Mouse (Mus musculus) leukemia stem cell, adult 10-12 weeks (primary cell): ENCODE data around the gene Gm5938. TPM values are rescaled to one million over a fixed set of nuclear protein-coding genes. Genes with fewer than 3 reads are reported as not detected.

Source experiments
- polyA plus RNA-seq: library from polyadenylated mRNA; stranded (reverse); fragments of >175 nt; gene quantifications from 2 replicates; pipeline ENCODE4 v1.2.3, GENCODE M21; 2012; ENCODE audit warnings: low replicate concordance

Gene Gm5938
- polyA plus RNA-seq, result not detected in 2 replicates

DNA sequence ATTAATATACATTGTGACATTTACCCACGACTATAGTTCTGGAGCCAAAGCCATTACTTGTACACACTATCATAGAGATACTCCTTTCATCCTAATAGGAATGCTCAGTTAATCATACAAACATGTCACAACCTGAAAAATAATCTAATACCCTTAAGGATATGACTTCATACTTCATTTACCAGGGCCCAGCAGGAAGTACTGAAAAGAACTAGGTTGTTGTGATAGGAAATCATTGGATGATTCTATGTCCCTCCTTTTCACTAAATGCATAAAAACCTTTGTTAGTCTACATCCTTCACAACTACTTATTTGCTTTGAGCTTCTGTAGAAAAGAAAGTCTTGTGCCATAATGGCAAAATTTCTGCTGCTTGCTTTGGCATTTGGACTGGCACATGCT is at the start of gene Gm5938:
Gm5938 (plus strand) TSS at position 301 of the 400 bp plus-strand sequence.

DNA sequence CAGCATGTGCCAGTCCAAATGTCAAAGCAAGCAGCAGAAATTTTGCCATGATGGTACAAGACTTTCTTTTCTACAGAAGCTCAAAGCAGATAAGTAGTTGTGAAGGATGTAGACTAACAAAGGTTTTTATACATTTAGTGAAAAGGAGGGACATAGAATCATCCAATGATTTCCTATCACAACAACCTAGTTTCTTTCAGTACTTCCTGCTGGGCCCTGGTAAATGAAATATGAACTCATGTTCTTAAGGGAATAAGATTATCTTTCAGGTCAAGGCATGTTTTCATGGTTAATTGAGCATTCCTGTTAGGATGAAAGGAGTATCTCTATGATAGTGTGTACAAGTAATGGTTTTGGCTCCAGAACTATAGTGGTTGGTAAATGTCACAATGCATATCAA is 34.0 kb upstream of the Gm5938 start, which contains the start of gene Obp1a:
Obp1a (minus strand) TSS at position 101 of the 400 bp plus-strand sequence.

Other genes starting within 250 kb of the Gm5938 start
- gene 5430402E10Rik, start 200.4 kb upstream of the Gm5938 start, polyA plus RNA-seq, result not detected in 2 replicates
- gene Obp1a, start 34.1 kb upstream of the Gm5938 start, polyA plus RNA-seq, result not detected in 2 replicates
- not detected in 2 replicates for gene Obp1b, start 61.3 kb downstream of the Gm5938 start, polyA plus RNA-seq
- gene Gm14743, start 120.5 kb downstream of the Gm5938 start, polyA plus RNA-seq, result not detected in 2 replicates
- gene 4930480E11Rik, start 244.2 kb downstream of the Gm5938 start, polyA plus RNA-seq, result not detected in 2 replicates